Mouse (Mus musculus): Measurements from ENCODE around the gene R3hdm1. TPM values are rescaled to one million over a fixed set of nuclear protein-coding genes. Genes with fewer than 3 reads are reported as not detected.

The R3hdm1 gene
- polyA plus RNA-seq, 1 experiment = 151 TPM

DNA sequence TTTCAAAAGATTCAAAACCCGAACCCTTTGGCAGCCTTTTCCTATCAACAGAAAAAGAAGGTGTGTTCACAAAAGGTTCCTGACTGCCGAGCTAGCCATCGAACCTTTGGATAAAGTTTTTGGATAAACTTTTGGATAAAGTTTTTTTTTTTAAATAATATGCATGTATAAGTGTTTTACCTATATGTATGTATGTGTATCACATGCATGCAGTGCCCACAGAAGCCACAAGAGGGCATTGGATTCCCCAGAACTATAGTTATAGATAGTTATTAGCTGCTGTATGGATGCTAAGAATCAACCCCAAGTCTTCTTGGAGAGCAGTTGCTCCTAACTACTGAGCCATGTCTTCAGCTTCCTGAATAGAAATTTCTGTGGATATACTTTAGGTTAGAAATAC, 178.7 kb downstream of the R3hdm1 start:
- no peak overlapping the region for H3K9ac ChIP-seq (ENCODE audit: low read depth, poor library complexity, severe bottlenecking)
- no peaks in the 10 kb centered on the region for H3K27me3 ChIP-seq (ENCODE audit: control insufficient read depth, insufficient read depth, low read length, poor library complexity, severe bottlenecking)
- H3K4me1 ChIP-seq (ENCODE audit: control insufficient read depth, insufficient read depth, low read length) = no peaks in the 10 kb centered on the region
- H3K4me3 ChIP-seq (ENCODE audit: low read depth, low read length) = no peak overlapping the region
- peaks cover 4% of the 10 kb centered on the region for H3K36me3 ChIP-seq (ENCODE audit: control insufficient read depth, insufficient read depth, low read length, poor library complexity, severe bottlenecking)
- TF ChIP-seq EP300 (IDR thresholded peaks at IDR 0.05; ENCODE audit: insufficient read depth, low read depth, low read length) (no peak), CTCF (IDR thresholded peaks at IDR 0.05; ENCODE audit: low read depth, low read length) (no peak), POLR2A (IDR thresholded peaks at IDR 0.05; ENCODE audit: insufficient read depth, low read length) (no peak)
- H3K9me3 ChIP-seq (replicated peaks; ENCODE audit: control insufficient read depth, insufficient read depth, low read length, poor library complexity, severe bottlenecking) = no peaks in the 10 kb centered on the region
- no peak overlapping the region for H3K27ac ChIP-seq (ENCODE audit: insufficient read depth, low read length)

DNA sequence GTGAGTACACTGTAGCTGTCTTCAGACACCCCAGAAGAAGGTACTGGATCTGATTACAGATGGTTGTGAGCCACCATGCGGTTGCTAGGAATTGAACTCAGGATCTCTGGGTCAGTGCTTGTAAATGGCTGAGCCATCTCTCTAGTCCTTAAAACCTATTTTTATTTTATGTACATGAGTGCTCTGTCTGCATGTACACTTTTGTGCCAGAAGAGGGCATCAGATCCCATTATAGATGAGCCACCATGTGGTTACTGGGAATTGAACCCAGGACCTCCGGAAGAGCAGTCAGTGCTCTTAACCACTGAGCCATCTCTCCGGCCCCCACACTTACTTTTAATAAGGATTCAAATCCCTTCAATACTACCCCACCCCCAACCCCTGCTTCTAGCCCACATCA, 179.8 kb downstream of the R3hdm1 start:
- Histone ChIP-seq H3K36me3 (ENCODE audit: control insufficient read depth, insufficient read depth, low read length, poor library complexity, severe bottlenecking) (no peaks in the 10 kb centered on the region; the same call in 1 of the 2 replicates), H3K4me1 (ENCODE audit: control insufficient read depth, insufficient read depth, low read length) (no peaks in the 10 kb centered on the region), H3K9ac (ENCODE audit: low read depth, poor library complexity, severe bottlenecking) (no peak overlapping the region), H3K27ac (ENCODE audit: insufficient read depth, low read length) (no peak overlapping the region), H3K4me3 (ENCODE audit: low read depth, low read length) (no peak overlapping the region), H3K27me3 (ENCODE audit: control insufficient read depth, insufficient read depth, low read length, poor library complexity, severe bottlenecking) (no peaks in the 10 kb centered on the region), H3K9me3 (replicated peaks; ENCODE audit: control insufficient read depth, insufficient read depth, low read length, poor library complexity, severe bottlenecking) (no peaks in the 10 kb centered on the region)
- TF ChIP-seq POLR2A (IDR thresholded peaks at IDR 0.05; ENCODE audit: insufficient read depth, low read length) (no peak), CTCF (IDR thresholded peaks at IDR 0.05; ENCODE audit: low read depth, low read length) (no peak), EP300 (IDR thresholded peaks at IDR 0.05; ENCODE audit: insufficient read depth, low read depth, low read length) (no peak)

DNA sequence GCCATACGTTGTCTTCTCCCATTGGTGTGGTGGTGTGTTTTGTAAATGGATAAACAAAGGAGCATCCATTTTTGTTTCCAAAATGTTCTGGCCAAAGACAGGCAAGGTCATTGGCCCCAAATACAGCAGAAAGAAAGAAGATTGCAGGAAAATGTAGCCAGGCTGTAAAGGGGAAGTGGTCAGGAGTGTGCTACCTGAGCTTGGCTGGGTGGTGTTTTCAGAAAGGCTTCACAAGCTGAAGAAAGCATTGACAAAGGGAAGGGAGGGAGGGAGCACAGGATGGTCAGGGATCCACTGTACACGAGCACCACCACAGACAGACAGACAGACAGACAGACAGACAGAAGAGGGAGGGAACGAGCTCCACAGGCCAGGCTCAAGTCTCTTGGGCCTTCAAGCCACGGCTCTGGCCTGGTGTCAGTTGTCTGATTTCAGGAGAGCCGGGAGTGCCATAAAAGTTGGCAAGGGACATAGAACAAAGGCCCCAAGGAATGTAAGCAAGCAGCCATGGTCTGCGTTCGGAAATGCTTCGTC, 181.1 kb downstream of the R3hdm1 start:
- TF ChIP-seq EP300 (IDR thresholded peaks at IDR 0.05; ENCODE audit: insufficient read depth, low read depth, low read length) (no peak), CTCF (IDR thresholded peaks at IDR 0.05; ENCODE audit: low read depth, low read length) (no peak), POLR2A (IDR thresholded peaks at IDR 0.05; ENCODE audit: insufficient read depth, low read length) (no peak)
- H3K4me1 ChIP-seq (ENCODE audit: control insufficient read depth, insufficient read depth, low read length) = no peaks in the 10 kb centered on the region
- H3K27me3 ChIP-seq (ENCODE audit: control insufficient read depth, insufficient read depth, low read length, poor library complexity, severe bottlenecking) = no peaks in the 10 kb centered on the region
- no peak overlapping the region for H3K4me3 ChIP-seq (ENCODE audit: low read depth, low read length)
- H3K9me3 ChIP-seq (replicated peaks; ENCODE audit: control insufficient read depth, insufficient read depth, low read length, poor library complexity, severe bottlenecking) = no peaks in the 10 kb centered on the region
- no peak overlapping the region for H3K9ac ChIP-seq (ENCODE audit: low read depth, poor library complexity, severe bottlenecking)
- no peaks in the 10 kb centered on the region for H3K36me3 ChIP-seq (ENCODE audit: control insufficient read depth, insufficient read depth, low read length, poor library complexity, severe bottlenecking)
- no peak overlapping the region for H3K27ac ChIP-seq (ENCODE audit: insufficient read depth, low read length)

DNA sequence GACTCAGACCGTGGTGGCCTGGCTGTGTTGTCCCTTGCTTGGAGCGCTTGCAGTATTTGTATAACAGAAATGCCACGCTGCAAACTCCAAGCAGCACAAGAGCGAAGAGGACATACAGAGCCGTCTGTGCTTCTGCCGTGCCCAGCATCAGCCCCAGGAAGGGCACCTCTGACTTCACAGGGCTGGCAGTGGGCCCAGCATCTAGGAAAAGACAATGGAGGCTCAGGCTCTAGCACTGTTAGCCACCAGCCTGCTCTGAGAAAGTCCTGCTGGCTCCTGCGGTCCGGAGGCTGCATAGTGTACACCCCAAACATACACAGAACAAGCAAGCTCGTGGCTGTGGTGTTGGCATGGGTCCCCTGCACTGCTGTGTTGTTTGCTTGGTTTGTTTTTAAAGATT, 182.0 kb downstream of the R3hdm1 start:
- no peak overlapping the region for H3K27ac ChIP-seq (ENCODE audit: insufficient read depth, low read length)
- no peaks in the 10 kb centered on the region for H3K27me3 ChIP-seq (ENCODE audit: control insufficient read depth, insufficient read depth, low read length, poor library complexity, severe bottlenecking)
- H3K36me3 ChIP-seq (ENCODE audit: control insufficient read depth, insufficient read depth, low read length, poor library complexity, severe bottlenecking) = no peaks in the 10 kb centered on the region
- H3K9me3 ChIP-seq (replicated peaks; ENCODE audit: control insufficient read depth, insufficient read depth, low read length, poor library complexity, severe bottlenecking) = no peaks in the 10 kb centered on the region
- H3K9ac ChIP-seq (ENCODE audit: low read depth, poor library complexity, severe bottlenecking) = no peak overlapping the region
- H3K4me1 ChIP-seq (ENCODE audit: control insufficient read depth, insufficient read depth, low read length) = no peaks in the 10 kb centered on the region
- H3K4me3 ChIP-seq (ENCODE audit: low read depth, low read length) = no peak overlapping the region
- TF ChIP-seq POLR2A (IDR thresholded peaks at IDR 0.05; ENCODE audit: insufficient read depth, low read length) (no peak), CTCF (IDR thresholded peaks at IDR 0.05; ENCODE audit: low read depth, low read length) (no peak), EP300 (IDR thresholded peaks at IDR 0.05; ENCODE audit: insufficient read depth, low read depth, low read length) (no peak)

Other genes with a start within 250 kb of the R3hdm1 start
- not detected in 2 replicates for gene Map3k19, start 248.3 kb upstream of the R3hdm1 start, polyA plus RNA-seq (2011; ENCODE audit: insufficient read depth, insufficient read length, low read depth, missing spikeins)
- 24.0 and 28.3 TPM in 2 replicates for gene Rab3gap1, start 234.5 kb upstream of the R3hdm1 start, polyA plus RNA-seq (2011; ENCODE audit: insufficient read depth, insufficient read length, low read depth, missing spikeins)
- 47.5 and 55.7 TPM in 2 replicates for gene Zranb3, start 254 bp upstream of the R3hdm1 start, polyA plus RNA-seq (2011; ENCODE audit: insufficient read depth, insufficient read length, low read depth, missing spikeins)
- 44.6 and 56.6 TPM in 2 replicates for gene Ubxn4, start 140.7 kb downstream of the R3hdm1 start, polyA plus RNA-seq (2011; ENCODE audit: insufficient read depth, insufficient read length, low read depth, missing spikeins)
- 0.22 TPM in 1 of 2 replicates, not detected in the other for gene Lct, start 225.0 kb downstream of the R3hdm1 start, polyA plus RNA-seq (2011; ENCODE audit: insufficient read depth, insufficient read length, low read depth, missing spikeins)